Mouse (Mus musculus) C2C12 (cell line): ENCODE results near the gene Glrp1.

ENCODE experiments used
- CTCF ChIP-seq: IDR thresholded peaks from one replicate; pipeline ENCODE4 v1.5.1; 2011; ENCODE audit not compliant: control insufficient read depth, insufficient read depth, insufficient read length
- MAX ChIP-seq: IDR thresholded peaks from one replicate; pipeline ENCODE4 v1.6.1; 2011; ENCODE audit warnings: mild to moderate bottlenecking, control low read depth

- TF ChIP-seq MAX (no peak), CTCF (no peak)
Measured at GRCm38 (mm10) chr1:88492415-88492814, 17.5 kb downstream of the Glrp1 start.
